Mouse (Mus musculus): Measurements from ENCODE around the gene Nav2. TPM values are rescaled to one million over a fixed set of nuclear protein-coding genes. Genes with fewer than 3 reads are reported as not detected.

Nav2 gene
- total and polyA plus RNA-seq, 3 experiments, result 1.0 TPM; not detected in 2

DNA sequence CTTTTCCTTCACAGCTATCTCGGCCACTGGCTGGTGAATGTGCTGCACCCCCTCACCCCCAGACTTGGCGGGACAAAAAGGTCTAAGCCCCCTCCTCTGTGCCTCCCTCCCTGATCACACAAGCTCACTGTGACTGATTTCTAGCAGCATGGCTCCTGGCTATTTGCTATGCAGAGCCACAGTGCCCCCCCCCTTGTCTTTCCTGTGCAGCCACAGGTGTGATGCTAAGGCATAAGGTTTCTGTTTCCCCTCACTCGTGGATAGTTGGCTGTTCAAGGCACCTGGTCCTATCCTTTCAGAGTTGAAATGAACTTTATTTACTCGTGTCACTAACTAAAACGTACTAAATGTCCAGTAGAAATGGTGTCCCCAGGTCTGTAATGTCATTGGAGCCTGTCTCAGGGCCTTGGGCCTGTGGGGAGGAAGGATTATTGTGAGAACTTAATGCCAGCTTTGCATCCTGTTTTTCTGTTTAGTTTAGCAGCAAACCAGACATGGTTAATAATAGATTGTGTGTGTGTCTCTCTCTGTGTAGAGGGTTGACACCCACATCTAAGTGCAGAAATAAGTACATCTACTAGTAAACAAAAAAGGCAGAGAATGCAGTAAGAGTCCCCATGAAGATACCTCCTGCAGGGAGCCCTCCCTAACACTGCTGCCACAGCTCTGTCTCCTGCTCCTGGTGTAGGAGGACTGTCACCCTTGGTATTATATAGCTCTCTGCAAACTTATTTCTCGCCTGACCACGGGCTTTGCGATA lies 7.9 kb upstream of the Nav2 start:
- Histone ChIP-seq H3K4me1 (ENCODE audit: insufficient read depth, low read depth, low read length) (no peaks in the 10 kb centered on the region), H3K4me3 (ENCODE audit: low read depth, low read length) (no peak overlapping the region), H3K27me3 (ENCODE audit: insufficient read depth, low read length) (peaks cover 3% of the 10 kb centered on the region; the same call in 1 of the 2 replicates), H3K9me3 (replicated peaks) (no peaks in the 10 kb centered on the region), H3K36me3 (replicated peaks) (no peaks in the 10 kb centered on the region)
- ATAC-seq (ENCODE audit: extremely low read depth, insufficient number of reproducible peaks, low FRiP score, poor library complexity, severe bottlenecking) (no peak), DNase-seq (ENCODE audit: low spot score) (no peak)
- no peak for TF ChIP-seq GATA1 (IDR thresholded peaks at IDR 0.05; ENCODE audit: borderline replicate concordance, low read length)
- TF ChIP-seq CTCF (IDR thresholded peaks at IDR 0.05; ENCODE audit: low read depth, low read length), result no peak
- TF ChIP-seq GATA2 (IDR thresholded peaks at IDR 0.05; ENCODE audit: borderline replicate concordance, low read depth, low read length), result no peak
- TF ChIP-seq POLR2AphosphoS5 (IDR thresholded peaks at IDR 0.05; ENCODE audit: insufficient replicate concordance, low read depth, low read length), result no peak
- no peak for TF ChIP-seq TAL1 (conservative IDR thresholded peaks at IDR 0.05; ENCODE audit: low read depth, low read length)

GRCm38 (mm10) chr7:48902454-48902853 lies 6.1 kb upstream of the Nav2 start:
- no peaks in the 10 kb centered on the region for H3K9me3 ChIP-seq (replicated peaks)
- no peak for TF ChIP-seq GATA1 (IDR thresholded peaks at IDR 0.05; ENCODE audit: borderline replicate concordance, low read length)
- no peak for TF ChIP-seq CTCF (IDR thresholded peaks at IDR 0.05; ENCODE audit: low read depth, low read length)
- no peak for TF ChIP-seq POLR2AphosphoS5 (IDR thresholded peaks at IDR 0.05; ENCODE audit: insufficient replicate concordance, low read depth, low read length)
- no peak for TF ChIP-seq TAL1 (conservative IDR thresholded peaks at IDR 0.05; ENCODE audit: low read depth, low read length)
- no peak for TF ChIP-seq GATA2 (IDR thresholded peaks at IDR 0.05; ENCODE audit: borderline replicate concordance, low read depth, low read length)
- no peak for DNase-seq (ENCODE audit: low spot score)
- no peaks in the 10 kb centered on the region for H3K36me3 ChIP-seq (replicated peaks)
- ATAC-seq (ENCODE audit: extremely low read depth, insufficient number of reproducible peaks, low FRiP score, poor library complexity, severe bottlenecking), result no peak
- no peaks in the 10 kb centered on the region for H3K4me1 ChIP-seq (ENCODE audit: insufficient read depth, low read depth, low read length)
- H3K4me3 ChIP-seq (ENCODE audit: low read depth, low read length), result no peak overlapping the region
- peaks cover 3% of the 10 kb centered on the region; the same call in 1 of the 2 replicates for H3K27me3 ChIP-seq (ENCODE audit: insufficient read depth, low read length)

- no peaks in the 10 kb centered on the region for H3K9me3 ChIP-seq (replicated peaks)
- no peak overlapping the region for H3K4me3 ChIP-seq (ENCODE audit: low read depth, low read length)
- no peaks in the 10 kb centered on the region for H3K27me3 ChIP-seq (ENCODE audit: insufficient read depth, low read length)
- DNase-seq (ENCODE audit: low spot score) (no peak), ATAC-seq (ENCODE audit: extremely low read depth, insufficient number of reproducible peaks, low FRiP score, poor library complexity, severe bottlenecking) (no peak)
- no peak for TF ChIP-seq POLR2AphosphoS5 (IDR thresholded peaks at IDR 0.05; ENCODE audit: insufficient replicate concordance, low read depth, low read length)
- H3K36me3 ChIP-seq (replicated peaks), result no peaks in the 10 kb centered on the region
- peaks cover 16% of the 10 kb centered on the region for H3K4me1 ChIP-seq (ENCODE audit: insufficient read depth, low read depth, low read length)
Measured at GRCm38 (mm10) chr7:48909342-48909671, 791 bp downstream of the Nav2 start.

- Histone ChIP-seq H3K36me3 (replicated peaks) (no peaks in the 10 kb centered on the region), H3K9me3 (replicated peaks) (no peaks in the 10 kb centered on the region), H3K4me1 (ENCODE audit: insufficient read depth, low read depth, low read length) (peaks cover 16% of the 10 kb centered on the region), H3K27me3 (ENCODE audit: insufficient read depth, low read length) (no peaks in the 10 kb centered on the region), H3K4me3 (ENCODE audit: low read depth, low read length) (no peak overlapping the region)
- ATAC-seq (ENCODE audit: extremely low read depth, insufficient number of reproducible peaks, low FRiP score, poor library complexity, severe bottlenecking), result no peak
- no peak for DNase-seq (ENCODE audit: low spot score)
- TF ChIP-seq GATA1 (IDR thresholded peaks at IDR 0.05; ENCODE audit: borderline replicate concordance, low read length) (no peak), POLR2AphosphoS5 (IDR thresholded peaks at IDR 0.05; ENCODE audit: insufficient replicate concordance, low read depth, low read length) (no peak), GATA2 (IDR thresholded peaks at IDR 0.05; ENCODE audit: borderline replicate concordance, low read depth, low read length) (no peak), CTCF (IDR thresholded peaks at IDR 0.05; ENCODE audit: low read depth, low read length) (no peak), TAL1 (conservative IDR thresholded peaks at IDR 0.05; ENCODE audit: low read depth, low read length) (no peak)
Measured at GRCm38 (mm10) chr7:48910282-48910681, 1.8 kb downstream of the Nav2 start.

GRCm38 (mm10) chr7:48911146-48911545 lies 2.6 kb downstream of the Nav2 start:
- no peak for ATAC-seq (ENCODE audit: extremely low read depth, insufficient number of reproducible peaks, low FRiP score, poor library complexity, severe bottlenecking)
- H3K9me3 ChIP-seq (replicated peaks), result no peaks in the 10 kb centered on the region
- TF ChIP-seq GATA1 (IDR thresholded peaks at IDR 0.05; ENCODE audit: borderline replicate concordance, low read length), result no peak

GRCm38 (mm10) chr7:48914630-48915506 lies 6.4 kb downstream of the Nav2 start:
- Histone ChIP-seq H3K4me3 (ENCODE audit: low read depth, low read length) (no peak overlapping the region), H3K9me3 (replicated peaks) (no peaks in the 10 kb centered on the region), H3K36me3 (replicated peaks) (no peaks in the 10 kb centered on the region), H3K4me1 (ENCODE audit: insufficient read depth, low read depth, low read length) (no peaks in the 10 kb centered on the region), H3K27me3 (ENCODE audit: insufficient read depth, low read length) (no peaks in the 10 kb centered on the region)
- DNase-seq (ENCODE audit: low spot score), result no peak
- TF ChIP-seq TAL1 (conservative IDR thresholded peaks at IDR 0.05; ENCODE audit: low read depth, low read length), result no peak
- TF ChIP-seq GATA1 (IDR thresholded peaks at IDR 0.05; ENCODE audit: borderline replicate concordance, low read length), result no peak
- no peak for TF ChIP-seq POLR2AphosphoS5 (IDR thresholded peaks at IDR 0.05; ENCODE audit: insufficient replicate concordance, low read depth, low read length)
- TF ChIP-seq GATA2 (IDR thresholded peaks at IDR 0.05; ENCODE audit: borderline replicate concordance, low read depth, low read length), result no peak
- no peak for ATAC-seq (ENCODE audit: extremely low read depth, insufficient number of reproducible peaks, low FRiP score, poor library complexity, severe bottlenecking)

More at GRCm38 (mm10) chr7:48911146-48911545, 2.6 kb downstream of the Nav2 start:
- no peak for DNase-seq (ENCODE audit: low spot score)
- Histone ChIP-seq H3K4me1 (ENCODE audit: insufficient read depth, low read depth, low read length) (peaks cover 16% of the 10 kb centered on the region), H3K36me3 (replicated peaks) (no peaks in the 10 kb centered on the region), H3K27me3 (ENCODE audit: insufficient read depth, low read length) (no peaks in the 10 kb centered on the region), H3K4me3 (ENCODE audit: low read depth, low read length) (no peak overlapping the region)
